Mouse (Mus musculus): ENCODE data around the gene Capn8. TPM values are rescaled to one million over a fixed set of nuclear protein-coding genes. Genes with fewer than 3 reads are reported as not detected.

Capn8 gene
- polyA plus RNA-seq, 1 experiment from 2014 or later = not detected

GRCm38 (mm10) chr1:182539023-182539940 lies 25.5 kb upstream of the Capn8 start:
- peak; percentile 88 for ATAC-seq (ENCODE audit: low FRiP score)
- Histone ChIP-seq H3K4me1 (replicated peaks; ENCODE audit: control insufficient read depth, insufficient read depth, low read length) (no peaks in the 10 kb centered on the region; the same call in 1 of the 2 replicates), H3K9ac (ENCODE audit: low read depth, low read length) (peak overlapping the region; percentile 69), H3K27ac (ENCODE audit: low read depth, low read length) (no peak overlapping the region), H3K4me3 (ENCODE audit: low read depth, low read length) (peak overlapping the region; percentile 33), H3K4me2 (replicated peaks; ENCODE audit: low read depth, low read length) (peak overlapping the region; percentile 54), H3K27me3 (ENCODE audit: control insufficient read depth, insufficient read depth, low read length) (no peaks in the 10 kb centered on the region), H3K36me3 (ENCODE audit: control insufficient read depth, insufficient read depth, low read length) (no peaks in the 10 kb centered on the region), H3K9me3 (ENCODE audit: control insufficient read depth, low read length) (no peaks in the 10 kb centered on the region)
- 20% methylated on average over 9 of the region's 9 CpGs for WGBS
- peak; percentile 87 for DNase-seq (ENCODE audit: low spot score)

GRCm38 (mm10) chr1:182542110-182542509 lies 22.7 kb upstream of the Capn8 start:
- no peaks in the 10 kb centered on the region for H3K9me3 ChIP-seq (ENCODE audit: control insufficient read depth, low read length)
- no peak overlapping the region for H3K4me3 ChIP-seq (ENCODE audit: low read depth, low read length)
- DNase-seq (ENCODE audit: low spot score) = no peak
- no peaks in the 10 kb centered on the region for H3K27me3 ChIP-seq (ENCODE audit: control insufficient read depth, insufficient read depth, low read length)
- H3K4me2 ChIP-seq (replicated peaks; ENCODE audit: low read depth, low read length) = no peak overlapping the region
- no peak for ATAC-seq (ENCODE audit: low FRiP score)
- WGBS = 78% methylated on average over 5 of the region's 5 CpGs
- H3K27ac ChIP-seq (ENCODE audit: low read depth, low read length) = no peak overlapping the region
- H3K36me3 ChIP-seq (ENCODE audit: control insufficient read depth, insufficient read depth, low read length) = no peaks in the 10 kb centered on the region
- H3K9ac ChIP-seq (ENCODE audit: low read depth, low read length) = no peak overlapping the region
- H3K4me1 ChIP-seq (replicated peaks; ENCODE audit: control insufficient read depth, insufficient read depth, low read length) = no peaks in the 10 kb centered on the region; the same call in 1 of the 2 replicates

GRCm38 (mm10) chr1:182543136-182543535 lies 21.7 kb upstream of the Capn8 start:
- H3K4me2 ChIP-seq (replicated peaks; ENCODE audit: low read depth, low read length) = no peak overlapping the region
- H3K9me3 ChIP-seq (ENCODE audit: control insufficient read depth, low read length) = no peaks in the 10 kb centered on the region
- 83% methylated on average over 8 of the region's 8 CpGs for WGBS
- ATAC-seq (ENCODE audit: low FRiP score) (no peak), DNase-seq (ENCODE audit: low spot score) (no peak)
- no peaks in the 10 kb centered on the region; the same call in 1 of the 2 replicates for H3K4me1 ChIP-seq (replicated peaks; ENCODE audit: control insufficient read depth, insufficient read depth, low read length)
- H3K27me3 ChIP-seq (ENCODE audit: control insufficient read depth, insufficient read depth, low read length) = no peaks in the 10 kb centered on the region
- no peak overlapping the region for H3K9ac ChIP-seq (ENCODE audit: low read depth, low read length)
- H3K4me3 ChIP-seq (ENCODE audit: low read depth, low read length) = no peak overlapping the region
- no peak overlapping the region for H3K27ac ChIP-seq (ENCODE audit: low read depth, low read length)
- H3K36me3 ChIP-seq (ENCODE audit: control insufficient read depth, insufficient read depth, low read length) = no peaks in the 10 kb centered on the region

GRCm38 (mm10) chr1:182543906-182544305 lies 20.9 kb upstream of the Capn8 start:
- DNase-seq (ENCODE audit: low spot score) = no peak
- Histone ChIP-seq H3K36me3 (ENCODE audit: control insufficient read depth, insufficient read depth, low read length) (no peaks in the 10 kb centered on the region), H3K4me1 (replicated peaks; ENCODE audit: control insufficient read depth, insufficient read depth, low read length) (no peaks in the 10 kb centered on the region; the same call in 1 of the 2 replicates), H3K4me2 (replicated peaks; ENCODE audit: low read depth, low read length) (no peak overlapping the region), H3K9ac (ENCODE audit: low read depth, low read length) (no peak overlapping the region), H3K4me3 (ENCODE audit: low read depth, low read length) (no peak overlapping the region), H3K27me3 (ENCODE audit: control insufficient read depth, insufficient read depth, low read length) (no peaks in the 10 kb centered on the region), H3K9me3 (ENCODE audit: control insufficient read depth, low read length) (no peaks in the 10 kb centered on the region), H3K27ac (ENCODE audit: low read depth, low read length) (no peak overlapping the region)
- 82% methylated on average over 1 of the region's 1 CpGs for WGBS
- no peak for ATAC-seq (ENCODE audit: low FRiP score)

- Histone ChIP-seq H3K4me3 (ENCODE audit: low read depth, low read length) (no peak overlapping the region), H3K36me3 (ENCODE audit: control insufficient read depth, insufficient read depth, low read length) (no peaks in the 10 kb centered on the region), H3K4me1 (replicated peaks; ENCODE audit: control insufficient read depth, insufficient read depth, low read length) (no peaks in the 10 kb centered on the region), H3K9ac (ENCODE audit: low read depth, low read length) (no peak overlapping the region), H3K27ac (ENCODE audit: low read depth, low read length) (no peak overlapping the region), H3K27me3 (ENCODE audit: control insufficient read depth, insufficient read depth, low read length) (no peaks in the 10 kb centered on the region), H3K4me2 (replicated peaks; ENCODE audit: low read depth, low read length) (no peak overlapping the region), H3K9me3 (ENCODE audit: control insufficient read depth, low read length) (no peaks in the 10 kb centered on the region)
- DNase-seq (ENCODE audit: low spot score) (no peak), ATAC-seq (ENCODE audit: low FRiP score) (no peak)
- 89% methylated on average over 8 of the region's 8 CpGs for WGBS
These were observed 14.0 kb upstream of the Capn8 start for GRCm38 (mm10) chr1:182550761-182551160.

- no peak overlapping the region for H3K4me2 ChIP-seq (replicated peaks; ENCODE audit: low read depth, low read length)
- H3K27ac ChIP-seq (ENCODE audit: low read depth, low read length) = no peak overlapping the region
- peak; percentile 58 for DNase-seq (ENCODE audit: low spot score)
- WGBS = 62% methylated on average over 12 of the region's 12 CpGs
- H3K27me3 ChIP-seq (ENCODE audit: control insufficient read depth, insufficient read depth, low read length) = no peaks in the 10 kb centered on the region
- no peak overlapping the region for H3K9ac ChIP-seq (ENCODE audit: low read depth, low read length)
- H3K36me3 ChIP-seq (ENCODE audit: control insufficient read depth, insufficient read depth, low read length) = no peaks in the 10 kb centered on the region
- H3K4me1 ChIP-seq (replicated peaks; ENCODE audit: control insufficient read depth, insufficient read depth, low read length) = no peaks in the 10 kb centered on the region
- H3K4me3 ChIP-seq (ENCODE audit: low read depth, low read length) = no peak overlapping the region
- ATAC-seq (ENCODE audit: low FRiP score) = no peak
- no peaks in the 10 kb centered on the region for H3K9me3 ChIP-seq (ENCODE audit: control insufficient read depth, low read length)
These were observed 11.0 kb upstream of the Capn8 start for GRCm38 (mm10) chr1:182553649-182554375.

- Histone ChIP-seq H3K36me3 (ENCODE audit: control insufficient read depth, insufficient read depth, low read length) (no peaks in the 10 kb centered on the region), H3K9me3 (ENCODE audit: control insufficient read depth, low read length) (no peaks in the 10 kb centered on the region), H3K9ac (ENCODE audit: low read depth, low read length) (no peak overlapping the region), H3K27ac (ENCODE audit: low read depth, low read length) (no peak overlapping the region), H3K4me3 (ENCODE audit: low read depth, low read length) (no peak overlapping the region), H3K4me2 (replicated peaks; ENCODE audit: low read depth, low read length) (no peak overlapping the region), H3K27me3 (ENCODE audit: control insufficient read depth, insufficient read depth, low read length) (no peaks in the 10 kb centered on the region), H3K4me1 (replicated peaks; ENCODE audit: control insufficient read depth, insufficient read depth, low read length) (0 out of 2 replicates have a peak, but pooled peaks cover 2% of the 10 kb centered on the region)
- 83% methylated on average over 4 of the region's 4 CpGs for WGBS
- ATAC-seq (ENCODE audit: low FRiP score) (no peak), DNase-seq (ENCODE audit: low spot score) (no peak)
These were observed 6.5 kb upstream of the Capn8 start for GRCm38 (mm10) chr1:182558271-182558670.

GRCm38 (mm10) chr1:182559530-182559929 lies 5.3 kb upstream of the Capn8 start:
- no peaks in the 10 kb centered on the region for H3K36me3 ChIP-seq (ENCODE audit: control insufficient read depth, insufficient read depth, low read length)
- H3K4me3 ChIP-seq (ENCODE audit: low read depth, low read length) = no peak overlapping the region
- DNase-seq (ENCODE audit: low spot score) = no peak
- H3K4me1 ChIP-seq (replicated peaks; ENCODE audit: control insufficient read depth, insufficient read depth, low read length) = 0 out of 2 replicates have a peak, but pooled peaks cover 2% of the 10 kb centered on the region
- H3K27me3 ChIP-seq (ENCODE audit: control insufficient read depth, insufficient read depth, low read length) = no peaks in the 10 kb centered on the region
- H3K9ac ChIP-seq (ENCODE audit: low read depth, low read length) = no peak overlapping the region
- no peak for ATAC-seq (ENCODE audit: low FRiP score)
- no peak overlapping the region for H3K4me2 ChIP-seq (replicated peaks; ENCODE audit: low read depth, low read length)
- no peak overlapping the region for H3K27ac ChIP-seq (ENCODE audit: low read depth, low read length)
- no peaks in the 10 kb centered on the region for H3K9me3 ChIP-seq (ENCODE audit: control insufficient read depth, low read length)
- WGBS = 84% methylated on average over 10 of the region's 11 CpGs

Measured in hindbrain, embryonic 11.5 days (tissue).